Mouse (Mus musculus) liver, embryonic 14.5 days (tissue): ENCODE data around the gene Slc43a2. TPM values are rescaled to one million over a fixed set of nuclear protein-coding genes. Genes with fewer than 3 reads are reported as not detected.

ENCODE experiments used
- ATAC-seq: fragments of 200-750 bp; cut with Nextera tagmentation; 2 replicates; pipeline ENCODE4 v1.8.0; 2017; ENCODE audit warnings: moderate number of reproducible peaks, mild to moderate bottlenecking, moderate library complexity; ENCODE audit not compliant: insufficient read depth
- DNase-seq, 3 experiments: peaks; one replicate each; pipeline ENCODE4 v3.0.0-alpha.2; 2012 to 2013; ENCODE audit warnings: low read depth in 3 of 3, low spot score in 3 of 3
- H3K27ac ChIP-seq: fragments of 300-500 bp; sonication (generic); 2 replicates; pipeline ENCODE4 v1.5.1; 2014; ENCODE audit warnings: moderate library complexity, mild to moderate bottlenecking, control low read depth, inconsistent platforms
- H3K27me3 ChIP-seq: fragments of 300-500 bp; sonication (generic); 2 replicates; pipeline ENCODE4 v1.6.1; 2014; ENCODE audit warnings: mild to moderate bottlenecking, low read length, moderate library complexity; ENCODE audit not compliant: control insufficient read depth, insufficient read depth
- H3K36me3 ChIP-seq: fragments of 300-500 bp; sonication (generic); replicated peaks from 2 replicates; pipeline ENCODE4 v1.6.1; 2014; ENCODE audit warnings: low read depth; ENCODE audit not compliant: control insufficient read depth, insufficient read depth
- H3K4me1 ChIP-seq, 2 experiments: fragments of 200-500 bp in 1 of 2; fragments of 300-500 bp in 1 of 2; sonication (generic) in 1 of 2; replicated peaks; 2 replicates each; pipeline ENCODE4 v1.6.1; 2012 to 2014; ENCODE audit warnings: antibody characterized with exemption in 1 of 2, inconsistent platforms in 1 of 2, low read length in 1 of 2; ENCODE audit not compliant: control insufficient read depth in 2 of 2, insufficient read depth in 2 of 2
- H3K4me2 ChIP-seq: fragments of 300-500 bp; sonication (generic); 2 replicates; pipeline ENCODE4 v1.6.1; 2014; ENCODE audit warnings: low read depth, mild to moderate bottlenecking, control low read depth, moderate library complexity
- H3K4me3 ChIP-seq, 2 experiments: fragments of 200-500 bp in 1 of 2; fragments of 300-500 bp in 1 of 2; sonication (generic) in 1 of 2; 2 replicates each; pipeline ENCODE4 v1.5.1; 2012 to 2014; ENCODE audit warnings: low read depth in 2 of 2, low read length in 2 of 2, mild to moderate bottlenecking in 2 of 2, control low read depth in 1 of 2, inconsistent platforms in 1 of 2, moderate library complexity in 1 of 2; ENCODE audit not compliant: insufficient read depth in 1 of 2
- H3K9ac ChIP-seq: fragments of 300-500 bp; sonication (generic); replicated peaks from 2 replicates; pipeline ENCODE4 v1.6.1; 2014; ENCODE audit warnings: mild to moderate bottlenecking, control low read depth, moderate library complexity
- H3K9me3 ChIP-seq: fragments of 300-500 bp; sonication (generic); 2 replicates; pipeline ENCODE4 v1.6.1; 2016; ENCODE audit warnings: low read length, mixed read lengths; ENCODE audit not compliant: control insufficient read depth
- CTCF ChIP-seq: IDR thresholded peaks from 2 replicates; pipeline ENCODE4 v1.5.1; 2016; ENCODE audit warnings: antibody characterized with exemption, low read depth, control low read depth
- EP300 ChIP-seq: IDR thresholded peaks from 2 replicates; pipeline ENCODE4 v1.6.1; 2016; ENCODE audit warnings: antibody characterized with exemption, low read depth
- WGBS: fragments of 180-500 bp; shearing (Covaris S2); extraction: QIAGEN DNeasy Blood & Tissue Kit; methylation state at CpG from one replicate; pipeline ENCODE4 v1.1.7; 2014; ENCODE audit not compliant: insufficient replicate concordance; 5-methylcytosine and 5-hydroxymethylcytosine counted together
- polyA plus RNA-seq, 2 experiments: library from polyadenylated mRNA; depleted of rRNA in 1 of 2; stranded (reverse) in 1 of 2; unstranded in 1 of 2; fragments of >200 nt; fragmentation: Nextera tagmentation in 1 of 2; extraction: Ambion mirVana in 1 of 2; gene quantifications; 2 replicates each; pipeline versions ENCODE4 v1.2.1 to v1.2.3; 2012 to 2014

The Slc43a2 gene
- polyA plus RNA-seq, 2 experiments, result 2.4 to 2.7 TPM

- WGBS, result 57% methylated on average over 18 of the region's 18 CpGs
- DNase-seq, result no peak
- no peak overlapping the region for H3K27ac ChIP-seq
Observed at GRCm38 (mm10) chr11:75563851-75564548, 32.5 kb downstream of the Slc43a2 start.

DNA sequence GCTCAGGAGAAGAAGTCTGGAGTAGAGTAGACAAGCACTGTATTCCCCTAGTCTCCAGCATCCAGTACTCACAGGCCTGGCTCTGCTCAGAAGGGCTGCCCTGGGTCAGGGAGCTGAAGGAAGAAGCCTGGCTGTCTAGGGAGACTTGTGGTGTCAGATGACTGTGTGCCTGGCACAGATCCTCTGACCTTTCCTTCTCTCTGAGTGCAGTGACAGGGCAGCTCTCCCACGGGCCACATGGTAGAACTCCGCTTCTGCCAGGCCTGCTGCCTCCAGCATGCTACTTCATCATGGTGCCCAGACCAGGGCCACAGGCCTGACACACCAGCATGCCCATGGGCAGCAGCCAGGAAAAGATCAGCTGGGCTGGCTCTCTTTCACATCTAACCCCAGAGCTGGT lies 34.4 kb downstream of the Slc43a2 start:
- Histone ChIP-seq H3K4me1 (peaks cover 0 to 15% of the 10 kb centered on the region in 2 experiments; a peak in 2 of 4 replicates), H3K9ac (no peak overlapping the region; the same call in 1 of the 2 replicates), H3K27me3 (no peaks in the 10 kb centered on the region), H3K4me3 (no peak overlapping the region), H3K4me2 (no peak overlapping the region), H3K27ac (no peak overlapping the region), H3K9me3 (no peaks in the 10 kb centered on the region), H3K36me3 (no peaks in the 10 kb centered on the region)
- TF ChIP-seq CTCF (no peak), EP300 (no peak)
- no peak for DNase-seq
- 77% methylated on average over 2 of the region's 2 CpGs for WGBS
- ATAC-seq, result no peak

More at GRCm38 (mm10) chr11:75563851-75564548, 32.5 kb downstream of the Slc43a2 start:
- H3K4me3 ChIP-seq, result no peak overlapping the region
- no peak overlapping the region for H3K9ac ChIP-seq
- no peak overlapping the region for H3K4me2 ChIP-seq
- no peaks in the 10 kb centered on the region for H3K36me3 ChIP-seq
- H3K9me3 ChIP-seq, result no peaks in the 10 kb centered on the region
- ATAC-seq, result peak; percentile 45; the same call in 1 of the 2 replicates
- H3K27me3 ChIP-seq, result no peaks in the 10 kb centered on the region
- peaks cover 0 to 15% of the 10 kb centered on the region in 2 experiments; a peak in 2 of 4 replicates for H3K4me1 ChIP-seq
- TF ChIP-seq EP300, result no peak
- no peak for TF ChIP-seq CTCF

- Histone ChIP-seq H3K36me3 (no peaks in the 10 kb centered on the region), H3K9ac (no peak overlapping the region), H3K4me2 (no peak overlapping the region), H3K27me3 (no peaks in the 10 kb centered on the region), H3K9me3 (no peaks in the 10 kb centered on the region), H3K27ac (no peak overlapping the region), H3K4me3 (no peak overlapping the region), H3K4me1 (peaks cover 0 to 15% of the 10 kb centered on the region in 2 experiments; a peak in 2 of 4 replicates)
- ATAC-seq (no peak), DNase-seq (no peak)
- no peak for TF ChIP-seq CTCF
- no peak for TF ChIP-seq EP300
- 59% methylated on average over 13 of the region's 13 CpGs for WGBS
Observed at GRCm38 (mm10) chr11:75566276-75567196, 35.0 kb downstream of the Slc43a2 start.

DNA sequence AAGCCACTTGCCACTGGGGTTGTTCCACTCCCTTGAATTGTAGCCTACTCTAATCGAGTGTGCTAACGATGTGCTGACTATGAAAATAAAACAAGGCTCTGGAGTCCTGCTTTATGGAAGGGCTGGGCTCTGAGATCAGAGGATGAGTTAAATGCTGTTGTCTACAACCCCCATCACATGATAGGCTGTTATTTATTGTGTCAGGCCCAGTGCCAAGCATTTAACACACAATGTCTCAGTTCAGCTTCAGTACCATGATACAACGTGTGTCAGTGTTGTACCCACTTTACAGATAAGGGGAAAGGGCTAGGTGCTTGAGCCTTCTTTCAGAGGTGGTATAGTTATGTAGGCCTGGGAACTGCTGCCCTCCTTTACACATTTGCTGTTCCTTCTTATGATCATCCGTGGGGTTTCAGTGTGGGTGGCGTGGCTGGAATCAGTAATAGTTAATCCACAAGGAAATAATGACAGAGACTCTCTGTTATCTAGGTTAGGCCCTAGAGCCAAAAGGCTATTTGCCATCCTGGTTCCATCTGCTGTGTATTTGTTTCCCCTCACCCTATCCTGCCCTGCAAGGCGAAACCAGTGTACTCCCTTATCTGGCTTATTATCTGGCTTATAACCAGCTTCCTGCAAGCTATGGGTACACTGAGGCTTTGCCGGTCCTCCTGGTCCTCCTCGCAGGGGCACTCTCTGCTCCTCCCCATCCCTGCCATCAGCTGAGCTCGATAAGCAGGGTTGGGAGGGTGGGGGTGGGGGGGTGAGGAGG lies 36.0 kb downstream of the Slc43a2 start:
- ATAC-seq (no peak), DNase-seq (no peak)
- peaks cover 0 to 15% of the 10 kb centered on the region in 2 experiments; a peak in 2 of 4 replicates for H3K4me1 ChIP-seq
- H3K36me3 ChIP-seq, result no peaks in the 10 kb centered on the region
- 26% methylated on average over 9 of the region's 9 CpGs for WGBS
- H3K27me3 ChIP-seq, result no peaks in the 10 kb centered on the region
- H3K9me3 ChIP-seq, result no peaks in the 10 kb centered on the region
- no peak overlapping the region for H3K4me2 ChIP-seq
- no peak overlapping the region for H3K4me3 ChIP-seq
- no peak overlapping the region for H3K27ac ChIP-seq
- no peak for TF ChIP-seq EP300
- no peak for TF ChIP-seq CTCF
- no peak overlapping the region for H3K9ac ChIP-seq
